Mouse (Mus musculus) liver, embryonic 13.5 days (tissue): ENCODE results near the gene Rundc3a. TPM values are rescaled to one million over a fixed set of nuclear protein-coding genes. Genes with fewer than 3 reads are reported as not detected.
"Not testable (repeated sequence)": the region's sequence is repeated elsewhere in the genome, so short reads cannot be mapped to it uniquely, and the experiment has no call there.

ENCODE experiments used
- ATAC-seq: fragments of 200-750 bp; cut with Nextera tagmentation; 2 replicates; pipeline ENCODE4 v1.8.0; 2017; ENCODE audit warnings: low read depth, mild to moderate bottlenecking, moderate number of reproducible peaks, moderate library complexity
- DNase-seq: peaks from one replicate; pipeline ENCODE4 v3.0.0; 2022
- H3K27ac ChIP-seq: fragments of 300-500 bp; sonication (generic); 2 replicates; pipeline ENCODE4 v1.5.1; 2015; ENCODE audit warnings: moderate library complexity, mild to moderate bottlenecking, inconsistent platforms
- H3K27me3 ChIP-seq: fragments of 300-500 bp; sonication (generic); 2 replicates; pipeline ENCODE4 v1.6.1; 2015; ENCODE audit warnings: mild to moderate bottlenecking, inconsistent platforms
- H3K36me3 ChIP-seq: fragments of 300-500 bp; sonication (generic); 2 replicates; pipeline ENCODE4 v1.6.1; 2015; ENCODE audit warnings: mild to moderate bottlenecking, inconsistent platforms
- H3K4me1 ChIP-seq: fragments of 300-500 bp; sonication (generic); replicated peaks from 2 replicates; pipeline ENCODE4 v1.6.1; 2015; ENCODE audit warnings: inconsistent platforms
- H3K4me2 ChIP-seq: fragments of 300-500 bp; sonication (generic); 2 replicates; pipeline ENCODE4 v1.6.1; 2015; ENCODE audit warnings: inconsistent platforms, mild to moderate bottlenecking, moderate library complexity
- H3K4me3 ChIP-seq: fragments of 300-500 bp; sonication (generic); replicated peaks from 2 replicates; pipeline ENCODE4 v1.5.1; 2015; ENCODE audit warnings: mild to moderate bottlenecking, inconsistent platforms
- H3K9ac ChIP-seq: fragments of 300-500 bp; sonication (generic); 2 replicates; pipeline ENCODE4 v1.6.1; 2015; ENCODE audit warnings: mild to moderate bottlenecking, inconsistent platforms
- H3K9me3 ChIP-seq: fragments of 300-500 bp; sonication (generic); replicated peaks from 2 replicates; pipeline ENCODE4 v1.6.1; 2016; ENCODE audit warnings: inconsistent platforms
- WGBS: fragments of 180-500 bp; shearing (Covaris S2); methylation state at CpG from one replicate; pipeline ENCODE4 v1.1.7; 2015; ENCODE audit not compliant: insufficient replicate concordance; 5-methylcytosine and 5-hydroxymethylcytosine counted together
- polyA plus RNA-seq: library from polyadenylated mRNA; unstranded; fragments of >200 nt; fragmentation: Nextera tagmentation; extraction: Ambion mirVana; gene quantifications from 2 replicates; pipeline ENCODE4 v1.2.1, GENCODE M21; 2015

Gene Rundc3a
- polyA plus RNA-seq, 1 experiment from 2014 or later: 1.7 TPM

- Histone ChIP-seq H3K36me3 (0 out of 2 replicates have a peak, but pooled peaks cover 2% of the 10 kb centered on the region), H3K9ac (no peak overlapping the region), H3K27me3 (peaks cover 13% of the 10 kb centered on the region; the same call in 1 of the 2 replicates), H3K4me2 (no peak overlapping the region), H3K4me1 (peaks cover 82% of the 10 kb centered on the region), H3K4me3 (no peak overlapping the region), H3K27ac (peak overlapping the region; percentile 35; the same call in 1 of the 2 replicates), H3K9me3 (peaks cover 10% of the 10 kb centered on the region)
- ATAC-seq (no peak), DNase-seq (no peak)
- 67% methylated on average over 5 of the region's 5 CpGs for WGBS
Observed at GRCm38 (mm10) chr11:102380091-102380490, 13.1 kb upstream of the Rundc3a start.

GRCm38 (mm10) chr11:102381341-102382100, 11.7 kb upstream of the Rundc3a start:
- ATAC-seq: 0 out of 2 replicates have a peak, but pooled peaks have one; percentile 26
- Histone ChIP-seq H3K27ac (peak overlapping the region; percentile 65), H3K9ac (peak overlapping the region; percentile 41; the same call in 1 of the 2 replicates), H3K27me3 (peaks cover 23% of the 10 kb centered on the region), H3K4me3 (no peak overlapping the region), H3K36me3 (0 out of 2 replicates have a peak, but pooled peaks cover 2% of the 10 kb centered on the region), H3K4me1 (peaks cover 77% of the 10 kb centered on the region), H3K9me3 (peaks cover 10% of the 10 kb centered on the region), H3K4me2 (peak overlapping the region; percentile 19)
- 44% methylated on average over 4 of the region's 4 CpGs for WGBS
- no peak for DNase-seq

GRCm38 (mm10) chr11:102382794-102383193, 10.4 kb upstream of the Rundc3a start:
- ATAC-seq (peak; percentile 47), DNase-seq (no peak)
- H3K9me3 ChIP-seq: peaks cover 10% of the 10 kb centered on the region
- peak overlapping the region; percentile 58 for H3K27ac ChIP-seq
- 0 out of 2 replicates have a peak, but pooled peaks cover 2% of the 10 kb centered on the region for H3K36me3 ChIP-seq
- H3K4me3 ChIP-seq: no peak overlapping the region
- H3K9ac ChIP-seq: peak overlapping the region; percentile 58; the same call in 1 of the 2 replicates
- H3K4me1 ChIP-seq: peaks cover 65% of the 10 kb centered on the region
- 59% methylated on average over 3 of the region's 3 CpGs for WGBS
- no peak overlapping the region for H3K4me2 ChIP-seq
- H3K27me3 ChIP-seq: peaks cover 30% of the 10 kb centered on the region

- Histone ChIP-seq H3K4me2 (no peak overlapping the region), H3K9me3 (peaks cover 10% of the 10 kb centered on the region), H3K4me1 (peaks cover 60% of the 10 kb centered on the region), H3K9ac (peak overlapping the region; percentile 58), H3K36me3 (0 out of 2 replicates have a peak, but pooled peaks cover 2% of the 10 kb centered on the region), H3K27ac (peak overlapping the region; percentile 58), H3K4me3 (no peak overlapping the region), H3K27me3 (peaks cover 34% of the 10 kb centered on the region)
- 28% methylated on average over 1 of the region's 1 CpGs for WGBS
- DNase-seq (no peak), ATAC-seq (peak; percentile 40; the same call in 1 of the 2 replicates)
Observed at GRCm38 (mm10) chr11:102383365-102384136, 9.7 kb upstream of the Rundc3a start.

- H3K4me1 ChIP-seq: peaks cover 60% of the 10 kb centered on the region
- 47% methylated on average over 2 of the region's 2 CpGs for WGBS
- H3K9ac ChIP-seq: peak overlapping the region; percentile 58
- no peak overlapping the region for H3K4me3 ChIP-seq
- no peaks in the 10 kb centered on the region for H3K36me3 ChIP-seq
- ATAC-seq: no peak
- H3K9me3 ChIP-seq: 0 out of 2 replicates have a peak, but pooled peaks cover 1% of the 10 kb centered on the region
- no peak overlapping the region; the same call in 1 of the 2 replicates for H3K27ac ChIP-seq
- no peak overlapping the region for H3K4me2 ChIP-seq
- peaks cover 27% of the 10 kb centered on the region for H3K27me3 ChIP-seq
- DNase-seq: no peak
Observed at GRCm38 (mm10) chr11:102384418-102384817, 8.8 kb upstream of the Rundc3a start.

GRCm38 (mm10) chr11:102385075-102385474, 8.1 kb upstream of the Rundc3a start:
- Histone ChIP-seq H3K27ac (no peak overlapping the region), H3K27me3 (peaks cover 30% of the 10 kb centered on the region), H3K9me3 (no peaks in the 10 kb centered on the region), H3K4me3 (no peak overlapping the region), H3K4me1 (peaks cover 57% of the 10 kb centered on the region), H3K4me2 (no peak overlapping the region), H3K36me3 (no peaks in the 10 kb centered on the region), H3K9ac (no peak overlapping the region)
- no peak for DNase-seq
- no peak for ATAC-seq
- 26% methylated on average over 4 of the region's 4 CpGs for WGBS

- DNase-seq: no peak
- H3K9me3 ChIP-seq: no peaks in the 10 kb centered on the region
- ATAC-seq: no peak
- peaks cover 47% of the 10 kb centered on the region for H3K4me1 ChIP-seq
- 33% methylated on average over 5 of the region's 5 CpGs for WGBS
- no peak overlapping the region for H3K4me3 ChIP-seq
- no peaks in the 10 kb centered on the region for H3K36me3 ChIP-seq
- peaks cover 38% of the 10 kb centered on the region for H3K27me3 ChIP-seq
- no peak overlapping the region for H3K27ac ChIP-seq
- H3K4me2 ChIP-seq: no peak overlapping the region
- H3K9ac ChIP-seq: peak overlapping the region; percentile 13; the same call in 1 of the 2 replicates
Observed at GRCm38 (mm10) chr11:102386121-102386520, 7.1 kb upstream of the Rundc3a start.

- Histone ChIP-seq H3K4me1 (peaks cover 35% of the 10 kb centered on the region), H3K27me3 (peaks cover 70% of the 10 kb centered on the region)
- H3K4me3 ChIP-seq, H3K9ac ChIP-seq, ATAC-seq, H3K4me2 ChIP-seq, H3K36me3 ChIP-seq, H3K27ac ChIP-seq, DNase-seq, H3K9me3 ChIP-seq: not testable (repeated sequence)
- 76% methylated on average over 4 of the region's 5 CpGs for WGBS
Observed at GRCm38 (mm10) chr11:102389436-102389835, 3.8 kb upstream of the Rundc3a start.

- H3K27ac ChIP-seq: no peak overlapping the region
- no peaks in the 10 kb centered on the region for H3K9me3 ChIP-seq
- WGBS: 17% methylated on average over 15 of the region's 15 CpGs
- H3K27me3 ChIP-seq: peaks cover 82% of the 10 kb centered on the region
- DNase-seq (no peak), ATAC-seq (no peak)
- H3K9ac ChIP-seq: peak overlapping the region; percentile 27
- peaks cover 31% of the 10 kb centered on the region for H3K4me1 ChIP-seq
- H3K4me3 ChIP-seq: peak overlapping the region; percentile 46
- H3K36me3 ChIP-seq: no peaks in the 10 kb centered on the region
- peak overlapping the region; percentile 74 for H3K4me2 ChIP-seq
Observed at GRCm38 (mm10) chr11:102392441-102393237, 564 bp upstream of the Rundc3a start.

- peak overlapping the region; percentile 74 for H3K4me2 ChIP-seq
- peak overlapping the region; percentile 27 for H3K9ac ChIP-seq
- H3K9me3 ChIP-seq: no peaks in the 10 kb centered on the region
- DNase-seq (no peak), ATAC-seq (peak; percentile 1; the same call in 1 of the 2 replicates)
- peak overlapping the region; percentile 46 for H3K4me3 ChIP-seq
- no peaks in the 10 kb centered on the region for H3K36me3 ChIP-seq
- peaks cover 32% of the 10 kb centered on the region for H3K4me1 ChIP-seq
- H3K27me3 ChIP-seq: peaks cover 89% of the 10 kb centered on the region
- 9% methylated on average over 17 of the region's 17 CpGs for WGBS
- H3K27ac ChIP-seq: no peak overlapping the region
Observed at GRCm38 (mm10) chr11:102393719-102394420, 667 bp downstream of the Rundc3a start.
